Mouse (Mus musculus) forebrain, embryonic 12.5 days (tissue): Measurements from ENCODE around the gene Car11. TPM values are rescaled to one million over a fixed set of nuclear protein-coding genes. Genes with fewer than 3 reads are reported as not detected.

Source experiments
- ATAC-seq: fragments of 200-750 bp; cut with Nextera tagmentation; 2 replicates; pipeline ENCODE4 v1.8.0; 2017; ENCODE audit warnings: moderate TSS enrichment; ENCODE audit not compliant: low FRiP score
- H3K27ac ChIP-seq: fragments of 300-500 bp; sonication (generic); 2 replicates; pipeline ENCODE4 v1.5.1; 2016; ENCODE audit warnings: mild to moderate bottlenecking
- H3K27me3 ChIP-seq: fragments of 300-500 bp; sonication (generic); 2 replicates; pipeline ENCODE4 v1.6.1; 2016; ENCODE audit warnings: mild to moderate bottlenecking
- H3K36me3 ChIP-seq: fragments of 300-500 bp; sonication (generic); replicated peaks from 2 replicates; pipeline ENCODE4 v1.6.1; 2016; ENCODE audit warnings: mild to moderate bottlenecking
- H3K4me1 ChIP-seq: fragments of 300-500 bp; sonication (generic); 2 replicates; pipeline ENCODE4 v1.6.1; 2016
- H3K4me2 ChIP-seq: fragments of 300-500 bp; sonication (generic); 2 replicates; pipeline ENCODE4 v1.6.1; 2016; ENCODE audit warnings: mild to moderate bottlenecking, moderate library complexity
- H3K4me3 ChIP-seq: fragments of 300-500 bp; sonication (generic); replicated peaks from 2 replicates; pipeline ENCODE4 v1.5.1; 2016; ENCODE audit warnings: mild to moderate bottlenecking
- H3K9ac ChIP-seq: fragments of 300-500 bp; sonication (generic); 2 replicates; pipeline ENCODE4 v1.6.1; 2016; ENCODE audit warnings: mild to moderate bottlenecking
- H3K9me3 ChIP-seq: fragments of 300-500 bp; sonication (generic); 2 replicates; pipeline ENCODE4 v1.6.1; 2016
- WGBS: fragments of 180-500 bp; shearing (Covaris S2); methylation state at CpG from one replicate; pipeline ENCODE4 v1.1.7; 2016; 5-methylcytosine and 5-hydroxymethylcytosine counted together
- polyA plus RNA-seq: library from polyadenylated mRNA; unstranded; fragments of >200 nt; fragmentation: Nextera tagmentation; extraction: Ambion mirVana; gene quantifications from 2 replicates; pipeline ENCODE4 v1.2.1, GENCODE M21; 2016

Car11 gene
- polyA plus RNA-seq, 1 experiment from 2014 or later = 11.0 TPM

- Histone ChIP-seq H3K9me3 (no peaks in the 10 kb centered on the region), H3K9ac (peak overlapping the region; percentile 76), H3K4me3 (peak overlapping the region; percentile 66), H3K36me3 (peaks cover 46% of the 10 kb centered on the region), H3K4me2 (peak overlapping the region; percentile 93), H3K4me1 (peaks cover 45% of the 10 kb centered on the region), H3K27ac (peak overlapping the region; percentile 66), H3K27me3 (no peaks in the 10 kb centered on the region)
- peak; percentile 42; the same call in 1 of the 2 replicates for ATAC-seq
- 11% methylated on average over 14 of the region's 14 CpGs for WGBS
Observed at GRCm38 (mm10) chr7:45714630-45715089, 15.0 kb downstream of the Car11 start.

GRCm38 (mm10) chr7:45715090-45715708 lies 15.6 kb downstream of the Car11 start, which contains the start of gene Rpl18:
Rpl18 (plus strand) TSS chr7:45715457.
- H3K4me3 ChIP-seq = peak within 1 kb of the TSS; percentile 66
- peak within 1 kb of the TSS; percentile 67 for H3K27ac ChIP-seq
- ATAC-seq = peak; percentile 92
- peak within 1 kb of the TSS; percentile 93 for H3K4me2 ChIP-seq
- peaks cover 45% of the 10 kb centered on the region for H3K4me1 ChIP-seq
- no peaks in the 10 kb centered on the region for H3K27me3 ChIP-seq
- no peaks in the 10 kb centered on the region for H3K9me3 ChIP-seq
- 9% methylated on average over 34 of the region's 34 CpGs for WGBS
- peaks cover 46% of the 10 kb centered on the region for H3K36me3 ChIP-seq
- H3K9ac ChIP-seq = peak within 1 kb of the TSS; percentile 76

GRCm38 (mm10) chr7:45715741-45716459 lies 16.3 kb downstream of the Car11 start:
- no peak for ATAC-seq
- peak overlapping the region; percentile 67 for H3K27ac ChIP-seq
- H3K9ac ChIP-seq = peak overlapping the region; percentile 29; the same call in 1 of the 2 replicates
- no peaks in the 10 kb centered on the region for H3K27me3 ChIP-seq
- WGBS = 86% methylated on average over 19 of the region's 19 CpGs
- H3K9me3 ChIP-seq = no peaks in the 10 kb centered on the region
- peak overlapping the region; percentile 93 for H3K4me2 ChIP-seq
- H3K36me3 ChIP-seq = peaks cover 46% of the 10 kb centered on the region
- H3K4me1 ChIP-seq = peaks cover 45% of the 10 kb centered on the region
- H3K4me3 ChIP-seq = peak overlapping the region; percentile 66

- WGBS = 95% methylated on average over 3 of the region's 3 CpGs
- no peaks in the 10 kb centered on the region for H3K9me3 ChIP-seq
- ATAC-seq = no peak
- H3K4me3 ChIP-seq = peak overlapping the region; percentile 92
- peaks cover 45% of the 10 kb centered on the region for H3K4me1 ChIP-seq
- peak overlapping the region; percentile 93 for H3K4me2 ChIP-seq
- 0 out of 2 replicates have a peak overlapping the region, but pooled peaks have one; percentile 83 for H3K9ac ChIP-seq
- H3K36me3 ChIP-seq = peaks cover 46% of the 10 kb centered on the region
- no peaks in the 10 kb centered on the region for H3K27me3 ChIP-seq
- no peak overlapping the region for H3K27ac ChIP-seq
Observed at GRCm38 (mm10) chr7:45716460-45716857, 16.8 kb downstream of the Car11 start.

- ATAC-seq = peak; percentile 18; the same call in 1 of the 2 replicates
- Histone ChIP-seq H3K4me3 (peak overlapping the region; percentile 92), H3K4me1 (peaks cover 45% of the 10 kb centered on the region), H3K27me3 (no peaks in the 10 kb centered on the region), H3K9ac (peak overlapping the region; percentile 83), H3K4me2 (peak overlapping the region; percentile 93), H3K36me3 (peaks cover 46% of the 10 kb centered on the region), H3K9me3 (no peaks in the 10 kb centered on the region), H3K27ac (peak overlapping the region; percentile 90)
- 10% methylated on average over 31 of the region's 31 CpGs for WGBS
Observed at GRCm38 (mm10) chr7:45716952-45717917, 17.6 kb downstream of the Car11 start.

- Histone ChIP-seq H3K4me3 (peak within 1 kb of the TSS; percentile 92), H3K9ac (peak within 1 kb of the TSS; percentile 97), H3K4me2 (peak within 1 kb of the TSS; percentile 93), H3K36me3 (peaks cover 46% of the 10 kb centered on the region), H3K27me3 (no peaks in the 10 kb centered on the region), H3K4me1 (peaks cover 45% of the 10 kb centered on the region), H3K9me3 (no peaks in the 10 kb centered on the region), H3K27ac (peak within 1 kb of the TSS; percentile 90)
- ATAC-seq = peak; percentile 79
- WGBS = under 1% methylated on average over 41 of the region's 41 CpGs
Observed at GRCm38 (mm10) chr7:45717918-45718297, 18.3 kb downstream of the Car11 start, which contains the start of gene Sphk2. Sphk2 (minus strand) TSS chr7:45718002.

GRCm38 (mm10) chr7:45718331-45718730 lies 18.7 kb downstream of the Car11 start:
- ATAC-seq = no peak
- H3K36me3 ChIP-seq = peaks cover 46% of the 10 kb centered on the region
- under 1% methylated on average over 20 of the region's 20 CpGs for WGBS

GRCm38 (mm10) chr7:45719180-45719579 lies 19.5 kb downstream of the Car11 start:
- peaks cover 42% of the 10 kb centered on the region for H3K4me1 ChIP-seq
- WGBS = 82% methylated on average over 10 of the region's 10 CpGs
- no peak for ATAC-seq
- peak overlapping the region; percentile 97 for H3K9ac ChIP-seq
- no peak overlapping the region for H3K27ac ChIP-seq
- no peaks in the 10 kb centered on the region for H3K27me3 ChIP-seq
- peak overlapping the region; percentile 92 for H3K4me3 ChIP-seq
- H3K36me3 ChIP-seq = peaks cover 51% of the 10 kb centered on the region
- H3K4me2 ChIP-seq = peak overlapping the region; percentile 93
- H3K9me3 ChIP-seq = no peaks in the 10 kb centered on the region

More at GRCm38 (mm10) chr7:45718331-45718730, 18.7 kb downstream of the Car11 start:
- Histone ChIP-seq H3K9ac (peak overlapping the region; percentile 97), H3K4me3 (peak overlapping the region; percentile 92), H3K27ac (peak overlapping the region; percentile 90), H3K9me3 (no peaks in the 10 kb centered on the region), H3K4me1 (peaks cover 45% of the 10 kb centered on the region), H3K27me3 (no peaks in the 10 kb centered on the region), H3K4me2 (peak overlapping the region; percentile 93)

- peaks cover 35% of the 10 kb centered on the region for H3K4me1 ChIP-seq
Observed at GRCm38 (mm10) chr7:45719738-45720412, 20.2 kb downstream of the Car11 start.

GRCm38 (mm10) chr7:45720413-45721233 lies 21.0 kb downstream of the Car11 start, which contains the start of gene Fam83e:
Fam83e (plus strand) TSS chr7:45721212.
- Histone ChIP-seq H3K4me3 (no peak within 1 kb of the TSS), H3K27me3 (no peaks in the 10 kb centered on the region)

More at GRCm38 (mm10) chr7:45719738-45720412, 20.2 kb downstream of the Car11 start:
- no peak for ATAC-seq
- H3K9me3 ChIP-seq = no peaks in the 10 kb centered on the region
- WGBS = 91% methylated on average over 16 of the region's 16 CpGs
- H3K36me3 ChIP-seq = peaks cover 58% of the 10 kb centered on the region
- H3K27ac ChIP-seq = no peak overlapping the region
- H3K9ac ChIP-seq = peak overlapping the region; percentile 97; the same call in 1 of the 2 replicates
- H3K27me3 ChIP-seq = no peaks in the 10 kb centered on the region
- peak overlapping the region; percentile 93; the same call in 1 of the 2 replicates for H3K4me2 ChIP-seq
- H3K4me3 ChIP-seq = peak overlapping the region; percentile 92; the same call in 1 of the 2 replicates

More at GRCm38 (mm10) chr7:45720413-45721233, 21.0 kb downstream of the Car11 start, which contains the start of gene Fam83e:
- Histone ChIP-seq H3K36me3 (peaks cover 66% of the 10 kb centered on the region), H3K9me3 (no peaks in the 10 kb centered on the region), H3K9ac (no peak within 1 kb of the TSS), H3K4me1 (peaks cover 32% of the 10 kb centered on the region), H3K4me2 (no peak within 1 kb of the TSS), H3K27ac (0 out of 2 replicates have a peak within 1 kb of the TSS, but pooled peaks have one; percentile 59)
- no peak for ATAC-seq
- WGBS = 83% methylated on average over 14 of the region's 14 CpGs
